Mouse (Mus musculus): ENCODE measurements around the gene 9130213A22Rik.

The 9130213A22Rik gene

GRCm38 (mm10) chr11:69122336-69122951 lies at the start of gene 9130213A22Rik:
Gene 9130213A22Rik (minus strand): TSS chr11:69122589.
- peak; percentile 80 to 85 for DNase-seq (ENCODE audit: low spot score in 2 of 2)

- no peak for DNase-seq (ENCODE audit: low spot score in 2 of 2)
These were observed 49.2 kb upstream of the 9130213A22Rik start for GRCm38 (mm10) chr11:69171626-69172025.

- no peak for DNase-seq (ENCODE audit: low spot score in 2 of 2)
These were observed 46.9 kb upstream of the 9130213A22Rik start for GRCm38 (mm10) chr11:69169313-69169712.

- no peak for DNase-seq (ENCODE audit: low spot score in 2 of 2)
These were observed 34.4 kb upstream of the 9130213A22Rik start, which contains the start of gene Alox12b for GRCm38 (mm10) chr11:69156800-69157199. Gene Alox12b (plus strand): TSS chr11:69156989.

- no peak for DNase-seq (ENCODE audit: low spot score in 2 of 2)
These were observed 33.0 kb upstream of the 9130213A22Rik start for GRCm38 (mm10) chr11:69155351-69155750.

GRCm38 (mm10) chr11:69153831-69154230 lies 31.4 kb upstream of the 9130213A22Rik start:
- no peak for DNase-seq (ENCODE audit: low spot score in 2 of 2)

- DNase-seq (ENCODE audit: low spot score in 2 of 2): no peak
These were observed 28.6 kb upstream of the 9130213A22Rik start for GRCm38 (mm10) chr11:69151004-69151403.

GRCm38 (mm10) chr11:69150444-69150843 lies 28.1 kb upstream of the 9130213A22Rik start:
- DNase-seq (ENCODE audit: low spot score in 2 of 2): peak in 1 of 2 experiments; percentile 57

GRCm38 (mm10) chr11:69149728-69150127 lies 27.3 kb upstream of the 9130213A22Rik start:
- DNase-seq (ENCODE audit: low spot score in 2 of 2): no peak

- no peak for DNase-seq (ENCODE audit: low spot score in 2 of 2)
These were observed 26.1 kb upstream of the 9130213A22Rik start for GRCm38 (mm10) chr11:69148451-69148960.

- DNase-seq (ENCODE audit: low spot score in 2 of 2): no peak
These were observed 25.2 kb upstream of the 9130213A22Rik start for GRCm38 (mm10) chr11:69147546-69147945.

- no peak for DNase-seq (ENCODE audit: low spot score in 2 of 2)
These were observed 13.0 kb upstream of the 9130213A22Rik start for GRCm38 (mm10) chr11:69135361-69135760.

GRCm38 (mm10) chr11:69134622-69134968 lies 12.2 kb upstream of the 9130213A22Rik start:
- DNase-seq (ENCODE audit: low spot score in 2 of 2): no peak

- DNase-seq (ENCODE audit: low spot score in 2 of 2): peak; percentile 73 to 80
These were observed 11.7 kb upstream of the 9130213A22Rik start for GRCm38 (mm10) chr11:69133923-69134621.

GRCm38 (mm10) chr11:69133566-69133922 lies 11.2 kb upstream of the 9130213A22Rik start:
- no peak for DNase-seq (ENCODE audit: low spot score in 2 of 2)

GRCm38 (mm10) chr11:69128426-69129122 lies 6.2 kb upstream of the 9130213A22Rik start:
- no peak for DNase-seq (ENCODE audit: low spot score in 2 of 2)

GRCm38 (mm10) chr11:69126706-69127095 lies 4.3 kb upstream of the 9130213A22Rik start:
- no peak for DNase-seq (ENCODE audit: low spot score in 2 of 2)

GRCm38 (mm10) chr11:69125919-69126705 lies 3.7 kb upstream of the 9130213A22Rik start:
- DNase-seq (ENCODE audit: low spot score in 2 of 2): no peak

GRCm38 (mm10) chr11:69125852-69125918 lies 3.3 kb upstream of the 9130213A22Rik start, which contains the start of gene Aloxe3:
Gene Aloxe3 (plus strand): TSS chr11:69125896.
- no peak for DNase-seq (ENCODE audit: low spot score in 2 of 2)

GRCm38 (mm10) chr11:69125041-69125851 lies 2.9 kb upstream of the 9130213A22Rik start:
- peak; percentile 74 to 82 for DNase-seq (ENCODE audit: low spot score in 2 of 2)

- DNase-seq (ENCODE audit: low spot score in 2 of 2): peak in 1 of 2 experiments; percentile 58
These were observed 2.1 kb upstream of the 9130213A22Rik start for GRCm38 (mm10) chr11:69124498-69124847.

All from frontal cortex, postnatal 14 days (tissue).